Mouse (Mus musculus) heart, postnatal 0 days (tissue): Measurements from ENCODE around the gene A930009A15Rik.

Experiments
- CTCF ChIP-seq: IDR thresholded peaks from 2 replicates; pipeline ENCODE4 v1.5.1; 2016; ENCODE audit warnings: antibody characterized with exemption, control low read depth, low read depth
- EP300 ChIP-seq: IDR thresholded peaks from 2 replicates; pipeline ENCODE4 v1.6.1; 2016; ENCODE audit warnings: antibody characterized with exemption, low read depth

GRCm38 (mm10) chr10:115579076-115579475 lies 9.3 kb downstream of the A930009A15Rik start:
- TF ChIP-seq CTCF (no peak), EP300 (no peak)
